Mouse (Mus musculus): ENCODE measurements around the gene 2300002M23Rik. TPM values are rescaled to one million over a fixed set of nuclear protein-coding genes. Genes with fewer than 3 reads are reported as not detected.

Gene 2300002M23Rik
- total and polyA plus RNA-seq, 2 experiments from 2014 or later = not detected

DNA sequence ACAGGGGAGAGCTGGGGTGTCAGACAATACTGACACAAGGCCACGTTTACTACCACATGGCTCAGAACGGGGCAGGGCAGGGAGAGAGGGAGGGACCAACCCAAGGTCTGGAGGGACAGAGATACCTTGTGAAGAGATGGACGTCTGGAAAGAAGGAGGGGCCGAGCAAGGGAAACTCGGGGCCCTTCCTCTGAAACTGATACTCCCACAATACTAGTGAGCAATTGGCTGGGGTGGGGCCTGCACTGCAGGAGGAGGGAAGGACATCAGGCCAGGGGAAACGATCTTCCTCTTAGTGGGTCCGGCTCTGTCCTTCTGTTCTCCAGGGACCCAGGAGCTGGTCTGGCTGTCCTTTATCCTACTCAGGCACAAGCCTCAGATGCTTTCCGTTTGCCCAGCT is 16.4 kb upstream of the 2300002M23Rik start:
- Histone ChIP-seq H3K27me3 (ENCODE audit: insufficient read depth, low read length) (no peaks in the 10 kb centered on the region), H3K4me2 (ENCODE audit: low read depth, low read length, poor library complexity, severe bottlenecking) (no peak overlapping the region), H3K4me3 (ENCODE audit: low read depth, low read length) (no peak overlapping the region), H3K9ac (replicated peaks; ENCODE audit: low read length, poor library complexity, severe bottlenecking) (no peak overlapping the region), H3K36me3 (ENCODE audit: insufficient read depth, low read length) (no peaks in the 10 kb centered on the region), H3K4me1 (ENCODE audit: insufficient read depth, low read length) (no peaks in the 10 kb centered on the region), H3K27ac (ENCODE audit: low read depth, low read length) (no peak overlapping the region), H3K9me3 (ENCODE audit: low read length) (no peaks in the 10 kb centered on the region)
- no peak for TF ChIP-seq CTCF (IDR thresholded peaks at IDR 0.05)
- DNase-seq (ENCODE audit: low spot score) = no peak
- ATAC-seq (ENCODE audit: low FRiP score) = no peak
- 66% methylated on average over 8 of the region's 8 CpGs for WGBS

DNA sequence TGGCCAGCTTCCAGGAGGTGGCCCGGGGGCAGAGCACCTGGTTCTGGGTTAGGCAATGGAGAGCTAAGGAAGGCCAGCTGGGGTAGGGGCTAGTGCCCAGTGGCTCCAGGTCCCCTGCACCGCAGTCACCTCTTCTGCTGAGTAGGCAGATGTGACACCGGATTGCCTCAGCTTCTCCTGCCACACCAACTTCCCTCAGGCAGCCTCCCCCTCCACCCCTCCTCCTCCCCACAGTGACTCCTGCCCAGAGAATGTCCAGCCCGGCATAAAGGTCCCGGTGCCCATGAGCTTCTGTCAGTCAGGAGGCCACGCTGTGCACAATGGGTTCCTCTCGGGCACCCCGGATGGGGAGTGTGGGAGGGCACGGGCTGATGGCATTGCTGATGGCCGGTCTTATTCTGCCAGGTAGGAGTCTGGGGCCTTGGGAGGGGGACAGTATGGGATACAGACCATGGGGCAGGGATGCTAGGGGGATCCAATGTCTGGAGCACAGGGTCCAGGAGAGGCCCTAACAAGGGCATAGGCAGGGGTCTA is 15.3 kb upstream of the 2300002M23Rik start, which contains the start of gene Cdsn:
Gene Cdsn, plus strand, starts transcription at position 248 of the 534 bp plus-strand sequence.
- no peaks in the 10 kb centered on the region for H3K9me3 ChIP-seq (ENCODE audit: low read length)
- ATAC-seq (ENCODE audit: low FRiP score) = no peak
- H3K4me3 ChIP-seq (ENCODE audit: low read depth, low read length) = no peak within 1 kb of the TSS
- H3K4me1 ChIP-seq (ENCODE audit: insufficient read depth, low read length) = no peaks in the 10 kb centered on the region
- H3K9ac ChIP-seq (replicated peaks; ENCODE audit: low read length, poor library complexity, severe bottlenecking) = no peak within 1 kb of the TSS
- no peak within 1 kb of the TSS for H3K27ac ChIP-seq (ENCODE audit: low read depth, low read length)
- TF ChIP-seq CTCF (IDR thresholded peaks at IDR 0.05) = no peak
- DNase-seq (ENCODE audit: low spot score) = no peak
- no peaks in the 10 kb centered on the region for H3K36me3 ChIP-seq (ENCODE audit: insufficient read depth, low read length)
- WGBS = 72% methylated on average over 10 of the region's 10 CpGs
- no peaks in the 10 kb centered on the region for H3K27me3 ChIP-seq (ENCODE audit: insufficient read depth, low read length)
- no peak within 1 kb of the TSS for H3K4me2 ChIP-seq (ENCODE audit: low read depth, low read length, poor library complexity, severe bottlenecking)

DNA sequence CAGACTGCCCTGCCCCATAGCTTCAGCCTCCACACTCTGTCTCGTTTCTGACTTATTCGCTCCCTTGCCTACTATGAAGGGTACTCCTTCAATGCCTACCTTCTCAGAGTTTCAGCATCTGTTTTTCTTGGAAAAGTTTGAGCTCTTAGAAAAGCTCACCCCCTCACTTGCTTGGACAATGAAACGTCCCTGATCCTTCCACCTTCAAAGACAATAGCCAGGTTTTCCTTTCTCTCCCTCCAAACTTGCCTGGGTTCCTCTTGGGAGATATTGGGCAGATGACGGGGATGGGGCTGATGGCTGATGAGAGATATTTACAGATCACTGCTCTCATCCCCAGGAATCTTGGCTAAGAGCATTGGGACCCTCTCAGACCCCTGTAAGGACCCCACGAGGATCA is 12.9 kb upstream of the 2300002M23Rik start:
- 81% methylated on average over 5 of the region's 5 CpGs for WGBS
- TF ChIP-seq CTCF (IDR thresholded peaks at IDR 0.05) = no peak
- H3K36me3 ChIP-seq (ENCODE audit: insufficient read depth, low read length) = no peaks in the 10 kb centered on the region

DNA sequence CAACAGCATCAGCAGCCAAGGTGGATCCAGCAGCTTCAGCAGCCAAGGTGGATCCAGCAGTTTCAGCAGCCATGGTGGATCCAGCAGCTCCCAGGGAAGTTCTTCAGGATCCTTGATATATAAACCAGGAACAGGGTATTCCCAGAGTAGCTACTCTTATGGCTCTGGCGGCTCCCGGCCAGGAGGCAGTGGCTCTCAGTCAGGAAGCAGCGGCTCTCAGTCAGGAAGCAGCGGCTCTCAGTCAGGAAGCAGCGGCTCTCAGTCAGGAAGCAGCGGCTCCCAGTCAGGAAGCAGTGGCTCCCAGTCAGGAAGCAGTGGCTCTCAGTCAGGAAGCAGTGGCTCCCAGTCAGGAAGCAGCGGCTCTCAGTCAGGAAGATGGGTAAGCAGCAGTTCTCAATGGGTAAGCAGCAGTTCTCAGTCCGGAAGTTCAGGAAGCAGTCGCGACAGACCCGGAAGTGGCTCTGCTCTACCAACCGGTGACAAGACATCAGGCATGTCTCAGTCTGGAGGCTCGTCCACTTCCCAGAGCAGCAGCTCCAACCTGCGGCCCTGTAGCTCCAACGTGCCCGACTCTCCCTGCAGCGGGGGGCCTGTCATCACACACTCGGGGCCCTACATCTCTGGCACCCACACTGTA is 12.4 kb upstream of the 2300002M23Rik start:
- 94% methylated on average over 17 of the region's 18 CpGs for WGBS
- Histone ChIP-seq H3K9ac (replicated peaks; ENCODE audit: low read length, poor library complexity, severe bottlenecking) (no peak overlapping the region), H3K4me3 (ENCODE audit: low read depth, low read length) (no peak overlapping the region), H3K27ac (ENCODE audit: low read depth, low read length) (no peak overlapping the region), H3K9me3 (ENCODE audit: low read length) (no peaks in the 10 kb centered on the region), H3K36me3 (ENCODE audit: insufficient read depth, low read length) (no peaks in the 10 kb centered on the region), H3K27me3 (ENCODE audit: insufficient read depth, low read length) (no peaks in the 10 kb centered on the region), H3K4me2 (ENCODE audit: low read depth, low read length, poor library complexity, severe bottlenecking) (no peak overlapping the region), H3K4me1 (ENCODE audit: insufficient read depth, low read length) (no peaks in the 10 kb centered on the region)
- ATAC-seq (ENCODE audit: low FRiP score) (no peak), DNase-seq (ENCODE audit: low spot score) (no peak)
- no peak for TF ChIP-seq CTCF (IDR thresholded peaks at IDR 0.05)

More for the DNA sequence above, 12.9 kb upstream of the 2300002M23Rik start:
- DNase-seq (ENCODE audit: low spot score) = no peak
- H3K9me3 ChIP-seq (ENCODE audit: low read length) = no peaks in the 10 kb centered on the region
- H3K4me2 ChIP-seq (ENCODE audit: low read depth, low read length, poor library complexity, severe bottlenecking) = no peak overlapping the region
- no peaks in the 10 kb centered on the region for H3K27me3 ChIP-seq (ENCODE audit: insufficient read depth, low read length)
- no peak for ATAC-seq (ENCODE audit: low FRiP score)
- H3K4me1 ChIP-seq (ENCODE audit: insufficient read depth, low read length) = no peaks in the 10 kb centered on the region
- H3K9ac ChIP-seq (replicated peaks; ENCODE audit: low read length, poor library complexity, severe bottlenecking) = no peak overlapping the region
- H3K4me3 ChIP-seq (ENCODE audit: low read depth, low read length) = no peak overlapping the region
- no peak overlapping the region for H3K27ac ChIP-seq (ENCODE audit: low read depth, low read length)

DNA sequence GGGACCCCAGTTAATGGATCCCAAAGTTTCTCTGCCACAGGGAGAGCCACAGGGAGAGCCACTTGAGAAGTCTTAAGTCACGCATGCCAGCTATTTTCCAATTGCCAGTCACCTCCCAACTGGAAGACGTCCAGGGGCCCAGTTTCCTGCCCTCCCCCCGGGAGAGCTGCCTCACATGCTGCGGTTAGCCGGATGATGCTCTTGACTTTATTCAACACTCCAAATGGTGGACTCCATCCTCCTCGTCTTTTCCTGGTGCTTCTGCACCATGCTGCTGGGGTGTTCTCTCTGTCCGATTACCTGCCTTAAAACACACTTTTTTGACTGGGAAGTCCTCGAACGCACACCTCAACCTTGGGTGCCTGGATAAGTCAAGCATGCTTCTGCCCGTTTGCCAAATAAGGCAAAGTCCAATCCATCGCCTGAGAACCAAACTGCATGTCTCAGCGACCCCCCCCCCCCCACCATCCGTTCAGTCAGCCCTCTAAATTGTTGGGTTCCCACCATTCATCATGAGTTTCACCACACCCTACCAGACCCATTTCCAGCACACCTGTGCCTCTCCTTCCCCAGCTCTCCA is 11.0 kb upstream of the 2300002M23Rik start:
- no peak overlapping the region for H3K4me2 ChIP-seq (ENCODE audit: low read depth, low read length, poor library complexity, severe bottlenecking)
- ATAC-seq (ENCODE audit: low FRiP score) = no peak
- WGBS = 88% methylated on average over 13 of the region's 13 CpGs
- TF ChIP-seq CTCF (IDR thresholded peaks at IDR 0.05) = no peak
- no peaks in the 10 kb centered on the region for H3K9me3 ChIP-seq (ENCODE audit: low read length)
- no peak overlapping the region for H3K27ac ChIP-seq (ENCODE audit: low read depth, low read length)
- no peak overlapping the region for H3K4me3 ChIP-seq (ENCODE audit: low read depth, low read length)
- DNase-seq (ENCODE audit: low spot score) = no peak
- H3K4me1 ChIP-seq (ENCODE audit: insufficient read depth, low read length) = no peaks in the 10 kb centered on the region
- no peak overlapping the region for H3K9ac ChIP-seq (replicated peaks; ENCODE audit: low read length, poor library complexity, severe bottlenecking)
- no peaks in the 10 kb centered on the region for H3K36me3 ChIP-seq (ENCODE audit: insufficient read depth, low read length)
- no peaks in the 10 kb centered on the region for H3K27me3 ChIP-seq (ENCODE audit: insufficient read depth, low read length)

DNA sequence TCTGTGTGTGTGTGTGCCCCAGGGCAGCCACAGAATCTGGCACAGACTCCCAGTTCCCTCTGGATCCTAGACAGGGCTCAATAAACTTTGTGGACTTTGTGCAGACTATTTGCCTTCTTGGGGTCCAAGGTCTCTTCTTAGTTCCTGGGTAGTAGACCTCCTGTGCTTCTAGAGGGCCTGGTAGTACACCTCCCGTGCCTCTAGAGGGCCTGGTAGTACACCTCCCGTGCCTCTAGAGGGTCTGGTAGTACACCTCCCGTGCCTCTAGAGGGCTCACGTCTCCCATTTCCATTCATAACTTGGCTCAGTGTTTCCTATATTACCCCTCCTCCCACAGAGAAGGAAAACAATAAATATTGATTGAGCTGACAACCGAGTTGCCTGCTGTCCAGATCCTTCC is 10.4 kb upstream of the 2300002M23Rik start:
- Histone ChIP-seq H3K27me3 (ENCODE audit: insufficient read depth, low read length) (no peaks in the 10 kb centered on the region), H3K36me3 (ENCODE audit: insufficient read depth, low read length) (no peaks in the 10 kb centered on the region), H3K4me3 (ENCODE audit: low read depth, low read length) (no peak overlapping the region), H3K9ac (replicated peaks; ENCODE audit: low read length, poor library complexity, severe bottlenecking) (no peak overlapping the region), H3K4me2 (ENCODE audit: low read depth, low read length, poor library complexity, severe bottlenecking) (no peak overlapping the region), H3K9me3 (ENCODE audit: low read length) (no peaks in the 10 kb centered on the region), H3K4me1 (ENCODE audit: insufficient read depth, low read length) (no peaks in the 10 kb centered on the region), H3K27ac (ENCODE audit: low read depth, low read length) (no peak overlapping the region)
- TF ChIP-seq CTCF (IDR thresholded peaks at IDR 0.05) = peak; percentile 83
- ATAC-seq (ENCODE audit: low FRiP score) = no peak
- DNase-seq (ENCODE audit: low spot score) = peak; percentile 75
- WGBS = 24% methylated on average over 5 of the region's 5 CpGs
